Mouse (Mus musculus) heart, embryonic 14.5 days (tissue): ENCODE results near the gene Rest. TPM values are rescaled to one million over a fixed set of nuclear protein-coding genes. Genes with fewer than 3 reads are reported as not detected.

Experiments
- ATAC-seq: fragments of 200-750 bp; cut with Nextera tagmentation; 2 replicates; pipeline ENCODE4 v1.8.0; 2017; ENCODE audit warnings: low read depth, moderate TSS enrichment; ENCODE audit not compliant: insufficient number of reproducible peaks, insufficient read depth, low FRiP score
- H3K27ac ChIP-seq, 2 experiments: fragments of 200-500 bp in 1 of 2; fragments of 300-500 bp in 1 of 2; sonication (generic) in 1 of 2; replicated peaks in 1 of 2; 2 replicates each; pipeline ENCODE4 v1.5.1; 2012 to 2014; ENCODE audit warnings: low read depth in 2 of 2, low read length in 2 of 2, control low read depth in 1 of 2, mild to moderate bottlenecking in 1 of 2, mixed read lengths in 1 of 2; ENCODE audit not compliant: control insufficient read depth in 1 of 2, insufficient read depth in 1 of 2
- H3K27me3 ChIP-seq: fragments of 300-500 bp; sonication (generic); 2 replicates; pipeline ENCODE4 v1.6.1; 2014; ENCODE audit warnings: mild to moderate bottlenecking, low read length, control low read depth; ENCODE audit not compliant: control insufficient read depth, insufficient read depth
- H3K36me3 ChIP-seq: fragments of 300-500 bp; sonication (generic); 2 replicates; pipeline ENCODE4 v1.6.1; 2014; ENCODE audit warnings: mild to moderate bottlenecking, control low read depth, low read length, mixed read lengths; ENCODE audit not compliant: control insufficient read depth, insufficient read depth
- H3K4me1 ChIP-seq, 2 experiments: fragments of 200-500 bp in 1 of 2; fragments of 300-500 bp in 1 of 2; sonication (generic) in 1 of 2; 2 replicates each; pipeline ENCODE4 v1.6.1; 2012 to 2014; ENCODE audit warnings: low read length in 2 of 2, control low read depth in 1 of 2, mixed read lengths in 1 of 2; ENCODE audit not compliant: control insufficient read depth in 2 of 2, insufficient read depth in 2 of 2
- H3K4me2 ChIP-seq: fragments of 300-500 bp; sonication (generic); 2 replicates; pipeline ENCODE4 v1.6.1; 2014; ENCODE audit warnings: mild to moderate bottlenecking, low read length
- H3K4me3 ChIP-seq, 2 experiments: fragments of 200-500 bp in 1 of 2; fragments of 300-500 bp in 1 of 2; sonication (generic) in 1 of 2; 2 replicates each; pipeline ENCODE4 v1.5.1; 2012 to 2014; ENCODE audit warnings: low read length in 2 of 2, mild to moderate bottlenecking in 2 of 2, control low read depth in 1 of 2, low read depth in 1 of 2, moderate library complexity in 1 of 2; ENCODE audit not compliant: control insufficient read depth in 1 of 2, insufficient read depth in 1 of 2
- H3K9ac ChIP-seq: fragments of 300-500 bp; sonication (generic); 2 replicates; pipeline ENCODE4 v1.6.1; 2014; ENCODE audit warnings: mild to moderate bottlenecking, low read length
- H3K9me3 ChIP-seq: fragments of 300-500 bp; sonication (generic); 2 replicates; pipeline ENCODE4 v1.6.1; 2016; ENCODE audit warnings: low read length, control low read depth; ENCODE audit not compliant: control insufficient read depth
- WGBS: fragments of 180-500 bp; shearing (Covaris S2); extraction: QIAGEN DNeasy Blood & Tissue Kit; methylation state at CpG from one replicate; pipeline ENCODE4 v1.1.7; 2014; 5-methylcytosine and 5-hydroxymethylcytosine counted together
- microRNA-seq: library from miRNA; unstranded; fragments of <30 nt; microRNA quantifications from one replicate; pipeline ENCODE4, GENCODE M21; 2016
- polyA plus RNA-seq: library from polyadenylated mRNA; unstranded; fragments of >200 nt; fragmentation: Nextera tagmentation; extraction: Ambion mirVana; gene quantifications from 2 replicates; pipeline ENCODE4 v1.2.1, GENCODE M21; 2014

The Rest gene
- polyA plus RNA-seq, 1 experiment from 2014 or later: 26.7 TPM

DNA sequence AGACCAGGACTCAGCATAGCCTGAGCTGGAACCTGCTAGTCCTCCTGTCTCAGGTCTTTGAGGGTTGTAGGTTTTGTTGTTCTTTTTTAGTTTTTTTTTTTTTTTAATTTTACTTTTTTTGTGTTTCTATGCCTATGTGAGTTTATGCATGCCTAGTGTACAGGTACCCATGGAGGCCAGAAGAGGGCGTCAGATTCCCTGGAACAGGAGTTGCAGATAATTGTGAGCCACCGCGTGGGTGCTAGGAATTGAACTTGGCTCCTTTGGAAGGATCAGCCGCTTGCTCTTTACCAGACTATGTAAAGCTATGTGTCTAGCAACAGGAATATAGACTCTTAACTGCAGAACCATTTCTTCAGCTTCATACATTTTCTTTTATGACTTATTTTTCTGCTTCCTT, 48.9 kb downstream of the Rest start:
- Histone ChIP-seq H3K27ac (no peak overlapping the region), H3K9me3 (no peaks in the 10 kb centered on the region), H3K36me3 (peaks cover 60% of the 10 kb centered on the region), H3K4me3 (no peak overlapping the region), H3K9ac (no peak overlapping the region), H3K4me1 (peaks cover 0 to 10% of the 10 kb centered on the region in 2 experiments; a peak in 2 of 4 replicates), H3K27me3 (no peaks in the 10 kb centered on the region), H3K4me2 (no peak overlapping the region)
- no peak for ATAC-seq
- WGBS: 91% methylated on average over 4 of the region's 4 CpGs

DNA sequence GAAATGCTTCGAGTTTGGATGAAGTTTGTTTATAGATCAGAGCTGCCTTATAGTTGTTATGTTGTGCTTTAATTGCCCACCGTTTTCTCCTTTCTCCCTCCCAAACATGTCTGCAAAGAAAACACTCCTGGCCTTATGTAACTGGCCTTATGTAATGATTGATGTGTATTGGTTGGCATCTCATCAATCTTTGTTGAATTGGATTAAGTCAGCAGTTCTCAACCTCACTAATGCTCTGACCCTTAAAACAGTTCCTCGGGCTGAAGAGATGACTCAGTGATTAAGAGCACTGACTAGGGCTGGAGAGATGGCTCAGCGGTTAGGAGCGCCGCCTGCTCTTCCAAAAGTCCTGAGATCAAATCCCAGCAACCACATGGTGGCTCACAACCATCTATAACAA, 49.7 kb downstream of the Rest start:
- peaks cover 67% of the 10 kb centered on the region for H3K36me3 ChIP-seq
- peaks cover 0 to 10% of the 10 kb centered on the region in 2 experiments; a peak in 2 of 4 replicates for H3K4me1 ChIP-seq
- H3K27ac ChIP-seq: no peak overlapping the region
- no peaks in the 10 kb centered on the region for H3K27me3 ChIP-seq
- H3K9me3 ChIP-seq: no peaks in the 10 kb centered on the region
- ATAC-seq: no peak
- no peak overlapping the region for H3K4me2 ChIP-seq
- no peak overlapping the region for H3K4me3 ChIP-seq
- H3K9ac ChIP-seq: no peak overlapping the region
- WGBS: 92% methylated on average over 6 of the region's 6 CpGs

DNA sequence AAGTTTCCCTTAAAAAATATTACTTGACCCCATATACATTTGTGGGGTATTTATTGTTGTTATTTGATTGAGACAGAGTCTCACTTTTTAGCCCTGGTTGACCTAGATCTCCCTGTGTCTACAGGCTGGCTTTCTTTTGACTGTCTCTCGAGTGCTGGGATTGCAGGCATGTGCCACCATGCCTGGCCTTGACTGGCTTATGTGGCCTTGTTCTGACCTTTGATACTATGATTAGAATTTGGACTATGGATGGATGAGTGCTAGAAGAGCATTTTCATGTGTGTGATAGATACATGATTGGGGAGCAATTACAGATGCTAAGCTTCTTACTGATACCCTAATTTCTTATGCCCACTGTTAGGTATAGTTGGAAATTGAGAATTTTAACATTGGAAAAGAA, 59.6 kb downstream of the Rest start:
- Histone ChIP-seq H3K27me3 (no peaks in the 10 kb centered on the region), H3K36me3 (peaks cover 98% of the 10 kb centered on the region), H3K9ac (no peak overlapping the region), H3K4me3 (no peak overlapping the region), H3K4me2 (no peak overlapping the region), H3K4me1 (no peaks in the 10 kb centered on the region), H3K27ac (no peak overlapping the region), H3K9me3 (no peaks in the 10 kb centered on the region)
- no peak for ATAC-seq
- WGBS: 48% methylated on average over 1 of the region's 1 CpGs

DNA sequence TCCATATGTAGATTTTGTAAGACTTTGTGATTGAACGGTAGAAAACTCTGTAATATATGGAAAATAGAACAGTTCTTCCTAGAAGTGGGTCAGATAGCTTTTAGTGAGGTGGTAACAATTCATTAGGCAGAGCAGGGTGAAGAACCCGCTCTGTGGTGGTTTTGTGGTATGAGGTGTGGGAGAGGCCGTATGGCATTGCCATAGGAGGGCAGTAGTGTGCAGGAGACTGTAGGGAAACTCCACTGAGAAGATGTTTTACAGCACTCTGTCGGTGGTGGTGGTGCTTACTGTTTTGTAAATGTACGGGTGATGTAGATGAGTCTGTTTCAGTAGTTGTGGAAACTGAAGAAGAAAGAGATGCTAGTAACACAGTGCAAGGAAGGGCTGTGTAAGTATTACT, 64.9 kb downstream of the Rest start:
- Histone ChIP-seq H3K4me1 (no peaks in the 10 kb centered on the region), H3K9ac (no peak overlapping the region), H3K36me3 (peaks cover 96% of the 10 kb centered on the region), H3K9me3 (no peaks in the 10 kb centered on the region), H3K27ac (no peak overlapping the region), H3K4me2 (no peak overlapping the region), H3K4me3 (no peak overlapping the region), H3K27me3 (no peaks in the 10 kb centered on the region)
- no peak for ATAC-seq
- WGBS: 75% methylated on average over 5 of the region's 5 CpGs

Small RNA genes lying within 50 kb of the gene (microRNA-seq; reads per million reads assigned to microRNA genes)
- gene Mir5098: not detected

Other genes starting within 250 kb of the Rest start
- not detected in 2 replicates for gene Thegl, start 249.5 kb upstream of the Rest start, polyA plus RNA-seq
- 30.1 and 34.0 TPM in 2 replicates for gene Hopx, start 150.4 kb upstream of the Rest start, polyA plus RNA-seq
- 4.7 and 5.3 TPM in 2 replicates for gene Spink2, start 54.0 kb upstream of the Rest start, polyA plus RNA-seq
- gene Noa1, start 44.6 kb downstream of the Rest start, polyA plus RNA-seq: 17.0 and 17.3 TPM in 2 replicates
- gene Polr2b, start 44.7 kb downstream of the Rest start, polyA plus RNA-seq: 40.0 and 40.3 TPM in 2 replicates
- gene Igfbp7, start 142.6 kb downstream of the Rest start, polyA plus RNA-seq: 49.8 and 51.8 TPM in 2 replicates